Mouse (Mus musculus) stomach, postnatal 0 days (tissue): Measurements from ENCODE around the gene Med16. TPM values are rescaled to one million over a fixed set of nuclear protein-coding genes. Genes with fewer than 3 reads are reported as not detected.
A peak's percentile ranks its signal among the peaks of the same experiment; 100 is the strongest.

ENCODE experiments used
- ATAC-seq: fragments of 200-750 bp; cut with Nextera tagmentation; 2 replicates; pipeline ENCODE4 v1.8.0; 2017; ENCODE audit not compliant: low FRiP score, low TSS enrichment
- DNase-seq: peaks from one replicate; pipeline ENCODE4 v3.0.0-alpha.2; 2016; ENCODE audit warnings: low spot score
- H3K27ac ChIP-seq: fragments of 300-500 bp; sonication (generic); replicated peaks from 2 replicates; pipeline ENCODE4 v1.5.1; 2014; ENCODE audit warnings: mild to moderate bottlenecking, control low read depth
- H3K27me3 ChIP-seq: fragments of 300-500 bp; sonication (generic); 2 replicates; pipeline ENCODE4 v1.6.1; 2014; ENCODE audit warnings: low read length; ENCODE audit not compliant: control insufficient read depth, insufficient read depth
- H3K36me3 ChIP-seq: fragments of 300-500 bp; sonication (generic); 2 replicates; pipeline ENCODE4 v1.6.1; 2014; ENCODE audit warnings: low read length, mixed read lengths; ENCODE audit not compliant: control insufficient read depth, insufficient read depth
- H3K4me1 ChIP-seq: fragments of 300-500 bp; sonication (generic); replicated peaks from 2 replicates; pipeline ENCODE4 v1.6.1; 2014; ENCODE audit warnings: antibody characterized with exemption; ENCODE audit not compliant: control insufficient read depth, insufficient read depth
- H3K4me2 ChIP-seq: fragments of 300-500 bp; sonication (generic); replicated peaks from 2 replicates; pipeline ENCODE4 v1.6.1; 2014; ENCODE audit warnings: low read depth, mild to moderate bottlenecking, control low read depth, moderate library complexity
- H3K4me3 ChIP-seq: fragments of 300-500 bp; sonication (generic); 2 replicates; pipeline ENCODE4 v1.5.1; 2014; ENCODE audit warnings: low read depth, low read length, control low read depth
- H3K9ac ChIP-seq: fragments of 300-500 bp; sonication (generic); 2 replicates; pipeline ENCODE4 v1.6.1; 2014; ENCODE audit warnings: mild to moderate bottlenecking, low read length, control low read depth, mixed read lengths
- H3K9me3 ChIP-seq: fragments of 300-500 bp; sonication (generic); 2 replicates; pipeline ENCODE4 v1.6.1; 2016; ENCODE audit warnings: low read length; ENCODE audit not compliant: control insufficient read depth
- CTCF ChIP-seq: IDR thresholded peaks from 2 replicates; pipeline ENCODE4 v1.5.1; 2016; ENCODE audit warnings: antibody characterized with exemption, low read depth, mild to moderate bottlenecking, moderate library complexity
- EP300 ChIP-seq: optimal IDR thresholded peaks from 2 replicates; pipeline ENCODE3; 2016; ENCODE audit warnings: antibody characterized with exemption
- WGBS: fragments of 180-500 bp; shearing (Covaris S2); extraction: QIAGEN DNeasy Blood & Tissue Kit; methylation state at CpG from one replicate; pipeline ENCODE4 v1.1.7; 2014; 5-methylcytosine and 5-hydroxymethylcytosine counted together
- polyA plus RNA-seq: library from polyadenylated mRNA; unstranded; fragments of >200 nt; fragmentation: Nextera tagmentation; extraction: Ambion mirVana; gene quantifications from 2 replicates; pipeline ENCODE4 v1.2.1, GENCODE M21; 2015

The Med16 gene
- polyA plus RNA-seq, 1 experiment from 2014 or later, result 25.6 TPM

DNA sequence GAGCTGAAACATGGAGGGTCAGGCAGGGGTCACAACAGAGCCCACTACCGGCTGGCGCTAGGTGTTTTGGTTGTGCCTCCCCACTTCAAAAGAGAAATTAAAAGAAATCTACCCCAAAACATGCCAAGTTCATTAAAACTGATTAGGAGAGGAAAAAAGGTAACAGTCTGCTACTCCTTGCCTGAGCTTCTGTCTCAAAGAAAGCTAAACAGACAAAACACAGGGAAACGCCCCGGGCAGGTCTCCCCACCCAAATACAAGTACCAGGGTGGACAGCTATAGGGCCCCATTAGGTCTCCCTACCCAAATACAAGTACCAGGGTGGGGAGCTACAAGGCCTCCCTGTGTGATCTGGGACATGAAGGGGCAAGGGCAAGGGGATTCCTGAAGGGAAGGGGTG, 1.8 kb upstream of the Med16 start, which contains the start of gene Gm26602:
Gene Gm26602, plus strand, starts transcription at position 301 of the 400 bp plus-strand sequence.
- Histone ChIP-seq H3K4me1 (no peaks in the 10 kb centered on the region), H3K9me3 (no peaks in the 10 kb centered on the region), H3K36me3 (peaks cover 20% of the 10 kb centered on the region), H3K4me3 (no peak within 1 kb of the TSS), H3K27me3 (no peaks in the 10 kb centered on the region), H3K27ac (peak within 1 kb of the TSS; percentile 78; the same call in 1 of the 2 replicates), H3K9ac (no peak within 1 kb of the TSS), H3K4me2 (no peak within 1 kb of the TSS)
- TF ChIP-seq CTCF, result no peak
- TF ChIP-seq EP300, result no peak
- DNase-seq, result no peak
- 88% methylated on average over 4 of the region's 4 CpGs for WGBS
- ATAC-seq, result no peak

DNA sequence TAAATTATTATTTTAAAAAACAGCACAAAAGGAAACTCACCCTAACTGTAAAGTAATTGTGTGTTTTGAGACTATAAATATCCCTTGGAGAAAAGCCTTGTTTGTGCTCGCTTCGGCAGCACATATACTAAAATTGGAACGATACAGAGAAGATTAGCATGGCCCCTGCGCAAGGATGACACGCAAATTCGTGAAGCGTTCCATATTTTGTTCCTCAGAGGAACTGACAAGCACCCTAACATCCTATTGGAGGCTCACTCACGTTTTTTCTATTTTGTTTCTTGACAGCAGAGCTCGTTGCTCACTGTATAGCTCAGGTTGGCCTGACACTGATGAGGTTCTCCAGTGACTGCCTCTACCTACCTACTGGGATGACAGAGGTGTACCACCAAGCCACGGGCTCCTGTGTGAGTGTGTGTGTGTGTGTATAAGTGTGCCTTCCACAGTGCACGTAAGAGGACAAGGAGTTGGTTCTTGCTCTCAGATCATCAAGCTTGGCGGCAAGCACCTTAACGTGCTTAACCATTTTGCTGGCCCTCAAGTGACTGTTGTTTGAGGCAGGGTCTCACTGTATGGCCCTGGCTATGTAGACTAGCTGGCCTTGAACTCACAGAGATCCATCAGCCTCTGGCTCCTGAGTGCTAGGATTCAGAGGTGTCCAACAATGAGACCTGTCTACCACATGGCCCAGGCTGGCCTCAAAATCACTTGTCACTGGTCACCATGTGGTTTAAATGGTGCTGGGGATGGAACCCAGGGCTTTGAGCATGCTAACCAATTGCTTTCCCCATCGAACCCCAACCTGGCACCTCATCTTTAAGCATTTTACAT, 584 bp upstream of the Med16 start:
- Histone ChIP-seq H3K9ac (peak overlapping the region; percentile 36; the same call in 1 of the 2 replicates), H3K4me3 (no peak overlapping the region; the same call in 1 of the 2 replicates), H3K27me3 (no peaks in the 10 kb centered on the region), H3K27ac (peak overlapping the region; percentile 78), H3K36me3 (peaks cover 29% of the 10 kb centered on the region), H3K9me3 (no peaks in the 10 kb centered on the region), H3K4me1 (no peaks in the 10 kb centered on the region), H3K4me2 (peak overlapping the region; percentile 31; the same call in 1 of the 2 replicates)
- ATAC-seq, result no peak
- TF ChIP-seq EP300 (peak; percentile 56), CTCF (no peak)
- no peak for DNase-seq
- WGBS, result 23% methylated on average over 14 of the region's 14 CpGs

DNA sequence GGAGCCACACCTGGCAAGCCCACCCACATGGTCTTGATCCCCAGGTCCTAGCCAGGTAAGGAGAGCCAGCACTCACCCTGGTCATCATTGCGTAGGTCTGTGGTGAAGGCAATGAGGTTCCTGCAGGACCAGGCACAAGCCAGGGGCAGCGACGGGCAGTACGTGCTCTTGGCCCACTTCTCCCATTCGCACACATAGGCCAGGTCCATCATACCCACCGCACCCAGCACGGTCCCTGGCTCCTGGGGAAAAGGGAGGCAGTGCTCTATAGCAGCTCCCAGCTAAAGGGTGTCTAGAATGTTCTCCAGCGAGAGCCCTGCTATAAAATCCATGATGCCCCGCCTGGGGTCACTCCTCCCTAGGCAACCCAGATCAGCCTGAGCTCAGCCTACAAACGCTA, 1.3 kb downstream of the Med16 start:
- H3K4me3 ChIP-seq, result no peak overlapping the region
- H3K4me1 ChIP-seq, result no peaks in the 10 kb centered on the region
- no peak overlapping the region for H3K9ac ChIP-seq
- 89% methylated on average over 10 of the region's 10 CpGs for WGBS
- H3K27me3 ChIP-seq, result no peaks in the 10 kb centered on the region
- no peaks in the 10 kb centered on the region for H3K9me3 ChIP-seq
- H3K27ac ChIP-seq, result no peak overlapping the region
- no peak for DNase-seq
- TF ChIP-seq EP300, result no peak
- no peak for TF ChIP-seq CTCF
- no peak overlapping the region for H3K4me2 ChIP-seq
- H3K36me3 ChIP-seq, result peaks cover 29% of the 10 kb centered on the region
- ATAC-seq, result no peak

DNA sequence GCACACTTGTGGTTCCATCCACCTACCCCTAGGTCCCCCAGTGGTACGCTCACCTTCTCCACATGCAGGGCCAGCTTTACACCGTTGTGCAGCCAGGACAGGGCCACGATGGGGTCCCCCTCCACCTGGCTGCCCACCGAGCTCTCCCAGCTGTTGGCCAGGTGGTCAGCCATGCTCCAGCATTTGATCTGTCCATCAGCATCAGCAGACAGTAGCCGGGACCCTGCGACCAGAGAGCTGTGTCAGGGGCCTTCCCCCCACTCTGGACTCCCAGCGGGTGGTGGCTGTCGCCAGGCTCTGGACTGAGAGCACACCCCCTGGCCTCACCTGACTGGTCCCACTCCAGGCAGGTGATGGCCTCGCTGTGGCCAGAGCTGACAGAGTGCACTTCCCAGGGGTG, 2.0 kb downstream of the Med16 start:
- Histone ChIP-seq H3K27me3 (no peaks in the 10 kb centered on the region), H3K4me3 (no peak overlapping the region), H3K36me3 (peaks cover 26% of the 10 kb centered on the region), H3K9ac (no peak overlapping the region), H3K27ac (no peak overlapping the region), H3K9me3 (no peaks in the 10 kb centered on the region), H3K4me2 (no peak overlapping the region), H3K4me1 (no peaks in the 10 kb centered on the region)
- no peak for ATAC-seq
- TF ChIP-seq CTCF (no peak), EP300 (no peak)
- WGBS, result 95% methylated on average over 9 of the region's 9 CpGs
- no peak for DNase-seq

DNA sequence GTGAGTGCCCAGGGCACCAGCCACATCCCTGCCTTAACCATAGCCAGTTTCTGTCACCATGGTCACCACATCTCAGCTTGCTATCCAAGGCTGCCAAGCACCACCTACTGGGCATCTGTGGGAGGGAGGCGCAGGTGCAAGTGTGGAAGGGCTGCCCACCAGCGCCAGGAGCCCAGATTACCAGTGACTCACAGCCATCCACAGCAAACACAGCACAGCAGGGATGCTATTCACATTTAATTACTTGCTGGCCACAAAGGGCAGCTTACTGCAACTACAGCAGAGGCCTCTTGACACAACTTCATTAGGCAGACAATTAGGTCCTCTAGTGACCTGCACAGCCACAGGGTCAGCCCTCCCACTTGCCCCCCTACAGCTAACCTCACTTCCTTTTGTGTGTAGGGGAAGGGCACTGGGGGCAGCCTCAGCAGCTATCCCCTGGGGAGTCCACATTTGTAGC, 7.7 kb downstream of the Med16 start:
- no peaks in the 10 kb centered on the region for H3K9me3 ChIP-seq
- H3K4me1 ChIP-seq, result no peaks in the 10 kb centered on the region
- no peaks in the 10 kb centered on the region for H3K27me3 ChIP-seq
- H3K9ac ChIP-seq, result no peak overlapping the region
- no peak overlapping the region for H3K4me3 ChIP-seq
- TF ChIP-seq EP300 (no peak), CTCF (peak; percentile 59)
- peak; percentile 61 for DNase-seq
- peaks cover 24% of the 10 kb centered on the region for H3K36me3 ChIP-seq
- 59% methylated on average over 2 of the region's 2 CpGs for WGBS
- ATAC-seq, result peak; percentile 43; the same call in 1 of the 2 replicates
- no peak overlapping the region for H3K4me2 ChIP-seq
- no peak overlapping the region for H3K27ac ChIP-seq
